Mouse (Mus musculus): ENCODE measurements around the gene Il17re. TPM values are rescaled to one million over a fixed set of nuclear protein-coding genes. Genes with fewer than 3 reads are reported as not detected.

Gene Il17re
- total and polyA plus RNA-seq, 3 experiments = 0.55 to 1.9 (median 1.1) TPM

DNA sequence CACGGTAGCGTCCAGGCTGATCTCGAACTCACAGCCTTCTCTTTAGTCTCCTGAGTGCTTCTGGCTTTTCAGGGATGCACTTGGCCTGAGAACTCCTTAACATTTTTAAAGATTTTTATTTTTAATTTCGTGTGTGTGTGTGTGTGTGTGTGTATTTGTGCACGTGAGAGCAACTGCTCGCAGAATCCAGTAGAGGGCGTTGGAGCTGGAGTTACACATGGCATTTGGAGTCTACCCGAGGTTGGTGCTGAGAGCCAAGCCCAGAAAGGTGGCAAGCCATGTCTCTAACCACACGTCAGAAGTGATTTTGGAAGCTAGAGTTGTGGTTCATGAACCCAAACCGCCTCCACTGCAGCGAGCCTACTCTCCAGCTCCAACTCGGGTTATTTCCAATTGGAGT is 15.2 kb upstream of the Il17re start:
- peak overlapping the region; percentile 82 for H3K27ac ChIP-seq
- H3K4me1 ChIP-seq (ENCODE audit: control insufficient read depth, insufficient read depth, low read length) = peaks cover 2% of the 10 kb centered on the region
- intact Hi-C loops (cut with DNase I) = loop anchor here (5.0 kb wide), 1 partner anchor 39 kb away; the partner anchor contains the start of gene Creld1
- H3K9ac ChIP-seq (ENCODE audit: low read depth, low read length) = peak overlapping the region; percentile 77
- H3K27me3 ChIP-seq (ENCODE audit: control insufficient read depth, insufficient read depth, low read length) = no peaks in the 10 kb centered on the region
- no peak for DNase-seq
- WGBS = 43% methylated on average over 12 of the region's 12 CpGs
- peak overlapping the region; percentile 88 for H3K4me3 ChIP-seq
- H3K36me3 ChIP-seq (ENCODE audit: control insufficient read depth, insufficient read depth, low read length) = 0 out of 2 replicates have a peak, but pooled peaks cover 2% of the 10 kb centered on the region
- H3K79me2 ChIP-seq (replicated peaks; ENCODE audit: control insufficient read depth, insufficient read depth, low read length) = no peaks in the 10 kb centered on the region; the same call in 1 of the 2 replicates
- TF ChIP-seq CTCF (IDR thresholded peaks at IDR 0.05) (peak; percentile 32), POLR2A (IDR thresholded peaks at IDR 0.05; ENCODE audit: insufficient read depth, low read depth, low read length) (no peak), EP300 (IDR thresholded peaks at IDR 0.05; ENCODE audit: insufficient read depth, low read depth, low read length) (no peak)

DNA sequence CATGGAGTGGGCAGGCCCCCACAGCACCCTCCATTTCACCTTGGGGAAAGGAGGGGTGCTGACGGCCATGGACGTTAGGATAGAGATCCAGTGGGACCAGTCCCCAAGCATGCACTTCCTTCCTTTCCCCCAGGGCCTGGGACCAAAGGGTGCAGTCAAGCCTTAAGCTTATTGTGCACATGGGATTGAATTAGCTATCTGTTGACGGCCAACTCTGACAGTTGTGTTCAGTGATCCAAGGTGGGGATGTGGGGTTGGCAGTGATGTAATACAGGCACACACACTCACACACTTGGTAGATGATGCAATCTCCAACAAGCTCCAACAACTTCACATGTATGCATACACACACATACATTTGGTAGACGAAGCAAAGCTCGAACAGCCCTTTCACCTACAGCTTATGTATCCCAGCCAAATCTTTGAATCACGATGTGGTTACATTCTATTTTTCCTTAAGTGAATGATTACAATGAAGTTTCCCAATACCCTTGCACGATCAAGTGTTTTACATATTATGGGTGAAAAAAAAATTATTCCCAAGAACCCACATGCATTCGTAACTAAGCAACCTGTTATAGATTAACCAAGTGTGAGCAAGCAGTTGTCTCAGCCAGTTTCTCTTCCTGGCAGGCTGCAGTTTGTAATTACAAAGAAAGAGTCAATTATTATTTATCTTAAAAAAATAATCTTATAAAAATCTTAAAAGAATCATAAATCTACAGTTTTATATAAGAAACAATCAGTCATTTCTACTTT is 13.9 kb upstream of the Il17re start:
- DNase-seq = no peak
- TF ChIP-seq CTCF (IDR thresholded peaks at IDR 0.05) = no peak
- TF ChIP-seq POLR2A (IDR thresholded peaks at IDR 0.05; ENCODE audit: insufficient read depth, low read depth, low read length) = no peak
- no peak for TF ChIP-seq EP300 (IDR thresholded peaks at IDR 0.05; ENCODE audit: insufficient read depth, low read depth, low read length)
- Histone ChIP-seq H3K27ac (no peak overlapping the region), H3K9ac (ENCODE audit: low read depth, low read length) (no peak overlapping the region), H3K4me1 (ENCODE audit: control insufficient read depth, insufficient read depth, low read length) (peaks cover 2% of the 10 kb centered on the region), H3K27me3 (ENCODE audit: control insufficient read depth, insufficient read depth, low read length) (no peaks in the 10 kb centered on the region), H3K4me3 (no peak overlapping the region), H3K79me2 (replicated peaks; ENCODE audit: control insufficient read depth, insufficient read depth, low read length) (no peaks in the 10 kb centered on the region; the same call in 1 of the 2 replicates), H3K36me3 (ENCODE audit: control insufficient read depth, insufficient read depth, low read length) (0 out of 2 replicates have a peak, but pooled peaks cover 2% of the 10 kb centered on the region)
- intact Hi-C loops (cut with DNase I) = loop anchor here (5.0 kb wide), 1 partner anchor 38 kb away; the partner anchor contains the start of gene Creld1
- 83% methylated on average over 8 of the region's 8 CpGs for WGBS

DNA sequence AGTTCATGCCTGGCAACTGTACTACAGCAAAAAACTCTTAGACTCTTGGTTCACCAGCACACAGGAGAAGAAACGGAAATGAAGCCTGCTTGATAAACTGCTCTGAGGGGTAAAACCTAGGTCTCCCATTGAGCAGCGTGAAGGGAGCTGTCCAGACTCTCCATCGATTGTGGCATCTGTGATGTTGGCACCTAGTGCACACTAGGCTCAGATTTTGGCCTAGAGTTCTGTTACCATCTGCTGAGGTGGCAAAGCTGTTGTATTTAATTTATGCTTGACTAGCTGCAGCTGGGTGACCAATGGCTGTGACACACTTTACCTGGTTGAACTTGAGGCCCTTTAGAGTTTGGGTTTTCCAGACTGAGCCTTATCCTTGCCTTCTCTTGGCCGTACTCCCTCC is 10.6 kb upstream of the Il17re start:
- Histone ChIP-seq H3K27me3 (ENCODE audit: control insufficient read depth, insufficient read depth, low read length) (no peaks in the 10 kb centered on the region), H3K36me3 (ENCODE audit: control insufficient read depth, insufficient read depth, low read length) (0 out of 2 replicates have a peak, but pooled peaks cover 2% of the 10 kb centered on the region), H3K27ac (no peak overlapping the region), H3K4me3 (no peak overlapping the region), H3K79me2 (replicated peaks; ENCODE audit: control insufficient read depth, insufficient read depth, low read length) (no peaks in the 10 kb centered on the region; the same call in 1 of the 2 replicates), H3K9ac (ENCODE audit: low read depth, low read length) (no peak overlapping the region), H3K4me1 (ENCODE audit: control insufficient read depth, insufficient read depth, low read length) (peaks cover 5% of the 10 kb centered on the region)
- TF ChIP-seq EP300 (IDR thresholded peaks at IDR 0.05; ENCODE audit: insufficient read depth, low read depth, low read length) (no peak), CTCF (IDR thresholded peaks at IDR 0.05) (no peak), POLR2A (IDR thresholded peaks at IDR 0.05; ENCODE audit: insufficient read depth, low read depth, low read length) (no peak)
- intact Hi-C loops (cut with DNase I) = no loop called here
- DNase-seq = no peak
- 97% methylated on average over 4 of the region's 4 CpGs for WGBS

DNA sequence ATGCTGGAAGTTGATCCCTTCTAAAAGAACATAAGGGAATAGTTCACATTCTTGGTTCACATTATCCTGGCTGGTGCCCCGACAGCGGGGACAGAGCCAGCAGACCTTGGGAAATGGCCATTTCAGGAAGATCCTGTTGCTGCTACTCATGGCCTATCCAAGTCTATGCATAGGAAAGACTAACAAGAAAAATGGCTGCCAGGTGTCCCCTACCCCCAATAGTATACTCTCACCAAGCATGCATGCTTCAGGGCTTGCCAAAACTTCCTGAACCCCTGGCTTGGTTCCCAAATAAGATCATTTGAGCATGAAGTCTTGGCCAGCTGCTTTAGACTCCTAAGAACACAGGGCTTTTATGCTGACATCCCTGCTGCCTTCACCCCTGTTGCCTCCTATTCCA is 6.4 kb upstream of the Il17re start:
- TF ChIP-seq EP300 (IDR thresholded peaks at IDR 0.05; ENCODE audit: insufficient read depth, low read depth, low read length) (no peak), POLR2A (IDR thresholded peaks at IDR 0.05; ENCODE audit: insufficient read depth, low read depth, low read length) (no peak), CTCF (IDR thresholded peaks at IDR 0.05) (no peak)
- Histone ChIP-seq H3K36me3 (ENCODE audit: control insufficient read depth, insufficient read depth, low read length) (0 out of 2 replicates have a peak, but pooled peaks cover 2% of the 10 kb centered on the region), H3K4me3 (no peak overlapping the region), H3K9ac (ENCODE audit: low read depth, low read length) (no peak overlapping the region), H3K27ac (no peak overlapping the region), H3K4me1 (ENCODE audit: control insufficient read depth, insufficient read depth, low read length) (peaks cover 3% of the 10 kb centered on the region), H3K79me2 (replicated peaks; ENCODE audit: control insufficient read depth, insufficient read depth, low read length) (no peaks in the 10 kb centered on the region), H3K27me3 (ENCODE audit: control insufficient read depth, insufficient read depth, low read length) (no peaks in the 10 kb centered on the region)
- intact Hi-C loops (cut with DNase I) = no loop called here
- 33% methylated on average over 2 of the region's 2 CpGs for WGBS
- no peak for DNase-seq

DNA sequence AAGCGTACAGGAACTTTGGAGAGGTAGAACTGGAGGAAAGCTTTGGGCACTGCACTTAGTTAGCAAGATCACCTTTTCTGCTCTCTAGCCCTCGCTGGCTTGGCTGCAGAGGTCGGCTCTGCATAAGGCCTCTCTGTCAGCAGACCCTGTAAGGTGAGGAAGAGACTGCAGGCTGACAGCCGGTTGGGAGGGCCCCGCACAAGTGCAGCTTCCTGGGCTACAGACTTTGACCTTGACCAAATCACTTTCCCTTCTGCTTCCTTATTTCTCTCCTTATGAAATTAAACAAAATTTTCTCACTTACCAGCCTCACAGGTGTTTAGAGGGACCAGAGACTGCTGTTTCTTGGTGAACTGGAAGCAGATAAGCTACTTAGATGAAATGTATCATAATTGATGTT is 3.3 kb upstream of the Il17re start:
- 55% methylated on average over 5 of the region's 5 CpGs for WGBS

DNA sequence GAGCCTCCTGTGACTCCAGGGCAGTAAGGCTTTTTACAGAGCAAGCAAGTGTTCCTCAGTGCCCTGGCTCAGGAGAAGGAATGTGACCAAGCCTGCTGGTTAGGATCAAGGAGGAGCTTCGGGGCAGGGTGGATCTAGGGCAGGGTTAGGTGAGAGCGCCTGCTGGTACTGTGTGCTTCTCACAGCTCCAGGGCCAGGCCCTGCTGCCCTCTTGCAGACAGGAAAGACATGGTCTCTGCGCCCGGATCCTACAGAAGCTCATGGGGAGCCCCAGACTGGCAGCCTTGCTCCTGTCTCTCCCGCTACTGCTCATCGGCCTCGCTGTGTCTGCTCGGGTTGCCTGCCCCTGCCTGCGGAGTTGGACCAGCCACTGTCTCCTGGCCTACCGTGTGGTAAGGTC is 351 bp downstream of the Il17re start:
- no peaks in the 10 kb centered on the region for H3K36me3 ChIP-seq (ENCODE audit: control insufficient read depth, insufficient read depth, low read length)
- H3K27ac ChIP-seq = no peak overlapping the region
- no peak for DNase-seq
- no peaks in the 10 kb centered on the region for H3K4me1 ChIP-seq (ENCODE audit: control insufficient read depth, insufficient read depth, low read length)
- intact Hi-C loops (cut with DNase I) = no loop called here
- H3K9ac ChIP-seq (ENCODE audit: low read depth, low read length) = no peak overlapping the region
- H3K27me3 ChIP-seq (ENCODE audit: control insufficient read depth, insufficient read depth, low read length) = no peaks in the 10 kb centered on the region
- H3K79me2 ChIP-seq (replicated peaks; ENCODE audit: control insufficient read depth, insufficient read depth, low read length) = no peaks in the 10 kb centered on the region
- no peak overlapping the region for H3K4me3 ChIP-seq
- WGBS = 69% methylated on average over 10 of the region's 10 CpGs
- TF ChIP-seq CTCF (IDR thresholded peaks at IDR 0.05) (no peak), EP300 (IDR thresholded peaks at IDR 0.05; ENCODE audit: insufficient read depth, low read depth, low read length) (no peak), POLR2A (IDR thresholded peaks at IDR 0.05; ENCODE audit: insufficient read depth, low read depth, low read length) (no peak)

More for the DNA sequence above, 3.3 kb upstream of the Il17re start:
- no peak for DNase-seq
- Histone ChIP-seq H3K27ac (no peak overlapping the region), H3K27me3 (ENCODE audit: control insufficient read depth, insufficient read depth, low read length) (no peaks in the 10 kb centered on the region), H3K79me2 (replicated peaks; ENCODE audit: control insufficient read depth, insufficient read depth, low read length) (no peaks in the 10 kb centered on the region), H3K4me3 (no peak overlapping the region), H3K4me1 (ENCODE audit: control insufficient read depth, insufficient read depth, low read length) (peaks cover 3% of the 10 kb centered on the region), H3K36me3 (ENCODE audit: control insufficient read depth, insufficient read depth, low read length) (no peaks in the 10 kb centered on the region), H3K9ac (ENCODE audit: low read depth, low read length) (no peak overlapping the region)
- TF ChIP-seq CTCF (IDR thresholded peaks at IDR 0.05) (no peak), EP300 (IDR thresholded peaks at IDR 0.05; ENCODE audit: insufficient read depth, low read depth, low read length) (no peak), POLR2A (IDR thresholded peaks at IDR 0.05; ENCODE audit: insufficient read depth, low read depth, low read length) (no peak)
- intact Hi-C loops (cut with DNase I) = no loop called here

Data from heart, adult 2 months (tissue).